Mouse (Mus musculus) gastrocnemius, adult 2 months (tissue): Measurements from ENCODE around the gene Runx2. TPM values are rescaled to one million over a fixed set of nuclear protein-coding genes. Genes with fewer than 3 reads are reported as not detected.

Experiments used
- DNase-seq: peaks from one replicate; pipeline ENCODE4 v3.0.0; 2022
- H3K27ac ChIP-seq: fragments of 200-600 bp; 2 replicates; pipeline ENCODE4 v1.8.1; 2022; ENCODE audit warnings: mild to moderate bottlenecking
- H3K4me3 ChIP-seq: fragments of 200-600 bp; 2 replicates; pipeline ENCODE4 v1.8.1; 2022; ENCODE audit warnings: mild to moderate bottlenecking, moderate library complexity
- CTCF ChIP-seq: fragments of 200-600 bp; IDR thresholded peaks from 2 replicates; pipeline ENCODE4 v1.8.1; 2022; ENCODE audit warnings: antibody characterized with exemption, mild to moderate bottlenecking, moderate library complexity
- intact Hi-C: fragments of 180-260 bp; cut with DNase I; formaldehyde crosslinking; loops from one replicate; pipeline ENCODE4 v1.15.1; 2025
- total RNA-seq, 2 experiments: library from RNA; stranded (reverse); gene quantifications; 2 replicates each; pipeline ENCODE4 v1.2.3; 2021

Gene Runx2
- total RNA-seq, 2 experiments from 2014 or later: 0.31 to 0.59 TPM

GRCm38 (mm10) chr17:44538921-44539320, 275.7 kb downstream of the Runx2 start:
- no peak overlapping the region for H3K4me3 ChIP-seq
- intact Hi-C loops: loop anchor here (10.0 kb wide), 1 partner anchor 196 kb away; no protein-coding TSS in a partner anchor
- H3K27ac ChIP-seq: no peak overlapping the region
- TF ChIP-seq CTCF: no peak
- no peak for DNase-seq

- intact Hi-C loops: loop anchor here (10.0 kb wide), 1 partner anchor 205 kb away; no protein-coding TSS in a partner anchor
- Histone ChIP-seq H3K4me3 (no peak overlapping the region), H3K27ac (no peak overlapping the region)
- DNase-seq: peak; percentile 50
- TF ChIP-seq CTCF: peak; percentile 60
Measured at GRCm38 (mm10) chr17:44530000-44530399, 284.6 kb downstream of the Runx2 start.

- TF ChIP-seq CTCF: no peak
- intact Hi-C loops: no loop called here
- DNase-seq: no peak
- H3K27ac ChIP-seq: no peak overlapping the region
- H3K4me3 ChIP-seq: no peak overlapping the region
Measured at GRCm38 (mm10) chr17:44528617-44529016, 286.0 kb downstream of the Runx2 start.

GRCm38 (mm10) chr17:44524146-44524545, 290.5 kb downstream of the Runx2 start:
- no peak for DNase-seq
- H3K27ac ChIP-seq: no peak overlapping the region
- no peak overlapping the region for H3K4me3 ChIP-seq
- intact Hi-C loops: no loop called here
- no peak for TF ChIP-seq CTCF

- intact Hi-C loops: no loop called here
- TF ChIP-seq CTCF: no peak
- peak; percentile 34 for DNase-seq
- H3K4me3 ChIP-seq: no peak overlapping the region
- H3K27ac ChIP-seq: no peak overlapping the region
Measured at GRCm38 (mm10) chr17:44522906-44523305, 291.7 kb downstream of the Runx2 start.

GRCm38 (mm10) chr17:44520122-44521075, 294.2 kb downstream of the Runx2 start:
- Histone ChIP-seq H3K27ac (peak overlapping the region; percentile 31; the same call in 1 of the 2 replicates), H3K4me3 (no peak overlapping the region)
- intact Hi-C loops: no loop called here
- peak; percentile 48 for DNase-seq
- no peak for TF ChIP-seq CTCF

GRCm38 (mm10) chr17:44519356-44519755, 295.2 kb downstream of the Runx2 start:
- intact Hi-C loops: no loop called here
- Histone ChIP-seq H3K27ac (peak overlapping the region; percentile 31; the same call in 1 of the 2 replicates), H3K4me3 (no peak overlapping the region)
- TF ChIP-seq CTCF: no peak
- DNase-seq: no peak

- DNase-seq: no peak
- intact Hi-C loops: no loop called here
Measured at GRCm38 (mm10) chr17:44518156-44518555, 296.4 kb downstream of the Runx2 start.

DNA sequence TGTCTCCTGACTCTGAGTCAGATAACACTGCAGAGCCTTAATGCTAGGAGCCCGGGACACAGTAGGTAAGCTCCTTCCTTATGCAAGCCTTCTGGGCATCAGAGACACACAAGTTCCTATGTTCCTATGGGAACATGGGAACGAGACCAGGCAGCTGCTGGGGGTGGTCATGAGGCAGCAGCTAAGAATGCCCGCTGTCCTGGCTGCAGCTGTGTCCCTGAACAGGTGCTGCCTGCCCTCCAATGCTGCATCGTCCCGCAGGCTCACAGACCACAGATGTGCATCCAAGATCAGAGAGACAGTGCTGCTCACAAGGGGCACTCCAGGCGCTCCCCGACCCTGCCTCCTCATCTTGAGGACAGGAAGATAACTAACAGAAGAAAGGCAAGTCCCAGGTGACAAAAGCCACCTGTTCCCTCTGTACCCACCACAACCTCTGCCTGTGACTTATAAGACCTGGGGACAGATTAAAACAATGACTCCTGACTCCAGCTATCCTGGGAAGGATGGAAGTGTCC, 306.3 kb downstream of the Runx2 start:
- no peak for TF ChIP-seq CTCF
- Histone ChIP-seq H3K4me3 (no peak overlapping the region), H3K27ac (no peak overlapping the region)
- DNase-seq: no peak
- intact Hi-C loops: no loop called here

More at GRCm38 (mm10) chr17:44518156-44518555, 296.4 kb downstream of the Runx2 start:
- H3K27ac ChIP-seq: no peak overlapping the region
- no peak for TF ChIP-seq CTCF
- H3K4me3 ChIP-seq: no peak overlapping the region

- DNase-seq: no peak
- intact Hi-C loops: no loop called here
- Histone ChIP-seq H3K4me3 (no peak overlapping the region), H3K27ac (no peak overlapping the region)
- TF ChIP-seq CTCF: no peak
Measured at GRCm38 (mm10) chr17:44507741-44508140, 306.9 kb downstream of the Runx2 start.

DNA sequence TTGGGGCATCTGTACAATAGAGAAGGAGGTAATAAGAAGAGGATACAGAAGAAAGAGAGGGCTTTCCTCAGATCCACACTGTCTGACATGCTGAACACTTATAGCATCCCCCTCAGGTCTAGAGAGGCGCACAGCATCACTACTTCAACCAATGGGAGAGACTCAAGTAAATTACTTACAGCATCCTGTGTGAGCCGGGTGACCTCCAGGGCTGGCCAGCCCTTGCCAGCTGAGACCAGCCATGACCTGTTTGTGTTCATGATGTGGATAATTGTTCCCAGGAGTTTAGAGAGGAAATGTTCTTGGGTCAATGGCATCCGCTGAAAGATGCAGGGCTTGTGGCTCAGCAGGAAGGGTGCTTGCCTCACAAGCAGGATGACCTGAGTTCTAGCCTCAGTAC, 308.1 kb downstream of the Runx2 start:
- H3K4me3 ChIP-seq: no peak overlapping the region
- intact Hi-C loops: no loop called here
- DNase-seq: no peak
- TF ChIP-seq CTCF: no peak
- H3K27ac ChIP-seq: no peak overlapping the region

DNA sequence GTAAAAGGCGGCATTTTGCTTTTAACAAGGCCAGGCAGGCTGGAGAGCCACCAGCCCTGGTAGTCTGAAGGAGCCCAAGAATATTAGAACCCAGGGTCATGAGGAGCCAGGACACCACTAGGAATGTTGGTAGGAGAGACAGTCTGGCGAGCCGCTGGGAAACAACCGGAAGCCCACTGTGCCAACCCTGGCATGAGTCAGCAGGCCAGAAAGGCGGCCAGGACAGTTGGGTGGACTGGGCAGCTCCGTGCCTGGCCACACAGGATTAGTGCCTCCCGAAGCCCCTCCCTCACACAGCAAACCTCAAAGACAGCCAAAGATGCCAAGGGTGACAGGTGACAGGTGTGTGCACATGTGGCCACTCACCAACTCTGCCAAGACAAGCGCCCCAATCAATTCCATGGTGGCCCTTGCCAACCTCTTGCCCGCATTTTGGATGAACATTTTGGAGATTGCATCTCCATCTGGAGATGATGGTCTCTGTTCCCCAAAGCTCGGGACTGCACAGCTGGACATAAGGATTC, 309.7 kb downstream of the Runx2 start:
- peak; percentile 77 for DNase-seq
- no peak for TF ChIP-seq CTCF
- Histone ChIP-seq H3K4me3 (peak overlapping the region; percentile 53), H3K27ac (peak overlapping the region; percentile 80)
- intact Hi-C loops: no loop called here

- Histone ChIP-seq H3K27ac (no peak overlapping the region), H3K4me3 (no peak overlapping the region)
- no peak for TF ChIP-seq CTCF
- DNase-seq: no peak
- intact Hi-C loops: no loop called here
Measured at GRCm38 (mm10) chr17:44502176-44502575, 312.4 kb downstream of the Runx2 start.
